Mouse (Mus musculus): Measurements from ENCODE around the gene Mllt1. TPM values are rescaled to one million over a fixed set of nuclear protein-coding genes. Genes with fewer than 3 reads are reported as not detected.

Mllt1 gene
- polyA plus RNA-seq (2012; rRNA removed): 118 and 125 TPM in 2 replicates

GRCm38 (mm10) chr17:56935363-56936131 lies at the start of gene Mllt1:
Gene Mllt1, minus strand, starts transcription at chr17:56935415.

GRCm38 (mm10) chr17:56982013-56982412 lies 46.8 kb upstream of the Mllt1 start, which contains the start of gene Acer1:
Gene Acer1, minus strand, starts transcription at chr17:56982126.

GRCm38 (mm10) chr17:56874936-56875651 lies 60.1 kb downstream of the Mllt1 start, which contains the start of gene 1700061G19Rik:
Gene 1700061G19Rik, plus strand, starts transcription at chr17:56875477.

GRCm38 (mm10) chr17:56874237-56874636 lies 61.0 kb downstream of the Mllt1 start, which contains the start of gene Acsbg2:
Gene Acsbg2, minus strand, starts transcription at chr17:56874447.

Other genes with a start within 250 kb of the Mllt1 start
- 306 and 325 TPM in 2 replicates for gene Ndufa11, start 217.6 kb downstream of the Mllt1 start, polyA plus RNA-seq (2012; rRNA removed)
- gene Vmac, start 217.4 kb downstream of the Mllt1 start, polyA plus RNA-seq (2012; rRNA removed): 19.4 and 20.8 TPM in 2 replicates
- gene Nrtn, start 177.9 kb downstream of the Mllt1 start, polyA plus RNA-seq (2012; rRNA removed): 3.6 and 6.1 TPM in 2 replicates
- gene Dus3l, start 170.7 kb downstream of the Mllt1 start, polyA plus RNA-seq (2012; rRNA removed): 150 and 161 TPM in 2 replicates
- 3.2 and 3.4 TPM in 2 replicates for gene Prr22, start 165.2 kb downstream of the Mllt1 start, polyA plus RNA-seq (2012; rRNA removed)
- gene Rfx2, start 104.4 kb downstream of the Mllt1 start, polyA plus RNA-seq (2012; rRNA removed): 6.4 and 7.4 TPM in 2 replicates
- gene Acsbg2, start 61.0 kb downstream of the Mllt1 start, polyA plus RNA-seq (2012; rRNA removed): not detected in 2 replicates
- 0.05 and 0.06 TPM in 2 replicates for gene 1700061G19Rik, start 59.9 kb downstream of the Mllt1 start, polyA plus RNA-seq (2012; rRNA removed)
- gene Acer1, start 46.7 kb upstream of the Mllt1 start, polyA plus RNA-seq (2012; rRNA removed): not detected in 2 replicates
- gene Clpp, start 54.9 kb upstream of the Mllt1 start, polyA plus RNA-seq (2012; rRNA removed): 157 and 168 TPM in 2 replicates
- 28.8 and 30.1 TPM in 2 replicates for gene Alkbh7, start 61.9 kb upstream of the Mllt1 start, polyA plus RNA-seq (2012; rRNA removed)
- gene Pspn, start 64.6 kb upstream of the Mllt1 start, polyA plus RNA-seq (2012; rRNA removed): not detected in 2 replicates
- gene Gtf2f1, start 75.9 kb upstream of the Mllt1 start, polyA plus RNA-seq (2012; rRNA removed): 90.2 and 95.7 TPM in 2 replicates
- 0.10 TPM in 1 of 2 replicates, not detected in the other for gene Gm17949, start 76.1 kb upstream of the Mllt1 start, polyA plus RNA-seq (2012; rRNA removed)
- 104 and 105 TPM in 2 replicates for gene Khsrp, start 96.1 kb upstream of the Mllt1 start, polyA plus RNA-seq (2012; rRNA removed)
- gene Slc25a41, start 106.2 kb upstream of the Mllt1 start, polyA plus RNA-seq (2012; rRNA removed): 0.08 and 0.11 TPM in 2 replicates
- gene Crb3, start 123.7 kb upstream of the Mllt1 start, polyA plus RNA-seq (2012; rRNA removed): 2.0 and 2.4 TPM in 2 replicates
- gene Slc25a23, start 124.4 kb upstream of the Mllt1 start, polyA plus RNA-seq (2012; rRNA removed): 75.6 and 77.7 TPM in 2 replicates
- gene Dennd1c, start 143.1 kb upstream of the Mllt1 start, polyA plus RNA-seq (2012; rRNA removed): 5.7 and 5.8 TPM in 2 replicates
- gene Tubb4a, start 152.4 kb upstream of the Mllt1 start, polyA plus RNA-seq (2012; rRNA removed): 179 and 184 TPM in 2 replicates
- 6.9 and 7.3 TPM in 2 replicates for gene Tnfsf9, start 169.9 kb upstream of the Mllt1 start, polyA plus RNA-seq (2012; rRNA removed)
- 0.61 and 0.76 TPM in 2 replicates for gene Cd70, start 214.4 kb upstream of the Mllt1 start, polyA plus RNA-seq (2012; rRNA removed)

Measured in central nervous system, embryonic 14 days (tissue).